Mouse (Mus musculus) liver, adult 2 months (tissue): ENCODE measurements around the gene Otud1. TPM values are rescaled to one million over a fixed set of nuclear protein-coding genes. Genes with fewer than 3 reads are reported as not detected.
A peak's percentile ranks its signal among the peaks of the same experiment; 100 is the strongest.

Source experiments
- DNase-seq: peaks from one replicate; pipeline ENCODE4 v3.0.0-alpha.2; 2011; ENCODE audit warnings: low read depth, low spot score; ENCODE audit errors: extremely low read depth
- H3K27ac ChIP-seq: fragments of 200-500 bp; replicated peaks from 2 replicates; pipeline ENCODE4 v1.5.1; 2012; ENCODE audit warnings: low read depth, mild to moderate bottlenecking, control low read depth, inconsistent platforms, low read length; ENCODE audit not compliant: insufficient read depth
- H3K27me3 ChIP-seq: fragments of 200-500 bp; 2 replicates; pipeline ENCODE4 v1.6.1; 2012; ENCODE audit warnings: mild to moderate bottlenecking, moderate library complexity, low read length, inconsistent platforms; ENCODE audit not compliant: control insufficient read depth, insufficient read depth
- H3K36me3 ChIP-seq: fragments of 200-500 bp; 2 replicates; pipeline ENCODE4 v1.6.1; 2012; ENCODE audit warnings: low read length, inconsistent platforms; ENCODE audit not compliant: control insufficient read depth, insufficient read depth
- H3K4me1 ChIP-seq: fragments of 200-500 bp; 2 replicates; pipeline ENCODE4 v1.6.1; 2011; ENCODE audit warnings: low read length; ENCODE audit not compliant: control insufficient read depth, insufficient read depth
- H3K4me3 ChIP-seq: fragments of 200-500 bp; 2 replicates; pipeline ENCODE4 v1.5.1; 2011; ENCODE audit warnings: low read depth, mild to moderate bottlenecking, control low read depth, low read length, moderate library complexity; ENCODE audit not compliant: insufficient read depth
- H3K79me2 ChIP-seq: fragments of 200-500 bp; 2 replicates; pipeline ENCODE4 v1.6.1; 2012; ENCODE audit warnings: inconsistent platforms, mild to moderate bottlenecking, low read length, moderate library complexity; ENCODE audit not compliant: control insufficient read depth, insufficient read depth
- H3K9ac ChIP-seq: fragments of 200-500 bp; 2 replicates; pipeline ENCODE4 v1.6.1; 2012; ENCODE audit warnings: low read depth, mild to moderate bottlenecking, control low read depth, inconsistent platforms, low read length
- CTCF ChIP-seq: fragments of 200-500 bp; IDR thresholded peaks from 2 replicates; pipeline ENCODE4 v1.5.1; 2011; ENCODE audit warnings: low read depth, low read length, control low read depth
- POLR2A ChIP-seq: fragments of 200-500 bp; IDR thresholded peaks from 2 replicates; pipeline ENCODE4 v1.6.1; 2011; ENCODE audit warnings: low read length, control low read depth; ENCODE audit not compliant: insufficient read depth; ENCODE audit errors: extremely low read depth
- WGBS: fragments of 180-500 bp; shearing (Covaris S2); methylation state at CpG from one replicate; pipeline ENCODE4 v1.1.7; 2018; 5-methylcytosine and 5-hydroxymethylcytosine counted together
- polyA plus RNA-seq: library from polyadenylated mRNA; depleted of rRNA; stranded (reverse); fragments of >200 nt; gene quantifications from 2 replicates; pipeline ENCODE4 v1.2.3, GENCODE M21; 2012
- total RNA-seq: library from RNA; depleted of rRNA; stranded (reverse); fragments of >200 nt; gene quantifications from 2 replicates; pipeline ENCODE4 v1.2.3, GENCODE M21; 2014

Gene Otud1
- total and polyA plus RNA-seq, 2 experiments: 2.7 to 3.0 TPM

DNA sequence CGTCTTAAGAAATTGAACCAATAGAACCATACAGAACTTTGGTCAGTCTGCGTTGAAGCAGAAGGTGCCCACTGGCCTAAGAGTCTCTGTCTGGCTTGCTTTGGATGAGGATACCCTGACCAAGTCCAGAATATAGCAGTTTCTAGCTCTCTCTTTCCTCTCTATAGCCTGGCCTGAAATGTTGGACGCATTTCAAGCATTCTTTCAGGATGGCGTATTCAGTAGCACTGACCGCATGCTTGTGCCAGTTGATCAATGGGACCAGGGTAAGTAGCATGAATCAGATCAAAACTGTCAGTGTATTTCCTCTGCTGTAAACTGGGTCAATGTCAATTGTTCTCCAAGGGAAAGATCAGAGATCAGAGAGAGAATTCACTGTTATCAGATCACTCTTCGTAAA, 6.6 kb downstream of the Otud1 start:
- peak; percentile 88 for DNase-seq
- H3K27me3 ChIP-seq: no peaks in the 10 kb centered on the region
- no peaks in the 10 kb centered on the region for H3K36me3 ChIP-seq
- no peak overlapping the region for H3K4me3 ChIP-seq
- H3K4me1 ChIP-seq: peaks cover 5% of the 10 kb centered on the region
- 42% methylated on average over 6 of the region's 6 CpGs for WGBS
- H3K79me2 ChIP-seq: peaks cover 3% of the 10 kb centered on the region; the same call in 1 of the 2 replicates
- no peak overlapping the region for H3K27ac ChIP-seq
- no peak overlapping the region for H3K9ac ChIP-seq
- no peak for TF ChIP-seq POLR2A
- no peak for TF ChIP-seq CTCF

DNA sequence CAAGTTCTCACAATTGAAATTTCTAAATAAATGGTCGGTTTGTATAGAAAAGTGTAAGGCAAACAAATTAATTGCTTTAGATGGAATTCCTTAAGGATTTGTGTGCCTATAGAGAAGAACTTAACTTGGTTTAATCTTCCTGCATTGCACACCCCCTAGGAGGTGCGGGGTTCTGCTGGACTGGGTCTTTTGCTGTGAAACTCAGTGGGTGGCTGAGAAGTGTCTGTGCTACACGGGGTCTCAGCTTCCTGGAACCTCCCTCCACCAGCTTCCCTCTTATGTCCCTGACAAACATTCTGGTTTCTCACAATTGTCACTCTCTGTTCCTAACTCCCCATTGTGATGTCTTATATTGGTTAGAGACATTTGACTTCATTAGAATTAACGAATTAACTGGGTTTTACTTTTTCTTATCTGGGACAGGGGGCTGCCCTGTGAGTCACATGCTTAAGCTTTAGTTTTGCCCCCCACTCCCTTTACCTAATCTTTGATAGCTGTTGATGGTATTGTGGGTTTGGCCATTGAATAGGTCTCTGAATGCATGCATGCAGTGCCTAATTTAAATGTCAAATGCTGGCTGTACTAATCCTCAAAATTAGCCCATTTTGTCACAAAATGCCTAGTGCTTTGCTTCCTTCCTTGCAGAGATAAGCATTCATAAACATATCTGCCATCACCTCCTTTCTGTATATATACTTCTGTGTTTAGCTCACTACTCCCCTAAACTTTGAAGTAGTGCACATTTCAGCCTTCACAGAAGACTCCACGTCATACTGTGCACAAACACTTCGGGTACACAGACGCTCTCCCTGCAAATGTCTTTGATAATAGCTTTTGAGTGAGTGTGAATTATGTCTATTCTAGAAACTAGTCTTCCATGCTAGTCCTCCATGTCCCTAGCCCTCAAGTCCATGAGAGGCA, 7.3 kb downstream of the Otud1 start:
- Histone ChIP-seq H3K9ac (no peak overlapping the region), H3K27me3 (no peaks in the 10 kb centered on the region), H3K4me3 (no peak overlapping the region), H3K36me3 (no peaks in the 10 kb centered on the region), H3K4me1 (peaks cover 2% of the 10 kb centered on the region), H3K79me2 (no peaks in the 10 kb centered on the region), H3K27ac (no peak overlapping the region)
- DNase-seq: no peak
- no peak for TF ChIP-seq POLR2A
- TF ChIP-seq CTCF: no peak
- WGBS: 69% methylated on average over 7 of the region's 7 CpGs

DNA sequence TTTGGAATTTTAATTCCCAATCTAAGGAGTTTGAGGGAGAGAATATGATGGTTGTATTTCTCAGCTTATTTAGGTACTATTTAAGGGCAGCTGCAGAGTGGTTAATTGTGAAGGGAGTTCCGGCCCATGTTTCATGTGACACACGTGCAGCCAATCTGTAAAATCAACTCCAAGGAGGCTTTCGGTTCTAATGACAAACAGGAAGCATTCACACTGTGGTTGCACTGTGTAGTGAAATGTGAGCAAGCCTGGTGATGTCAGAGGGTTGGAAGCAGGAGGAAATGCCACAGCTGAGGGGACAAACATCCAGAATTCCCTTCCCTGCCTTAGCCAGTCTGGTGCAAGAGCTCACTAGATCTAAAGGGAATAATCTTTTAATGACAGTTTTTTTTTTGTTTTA, 8.3 kb downstream of the Otud1 start:
- peak; percentile 24 for DNase-seq
- H3K4me3 ChIP-seq: no peak overlapping the region

DNA sequence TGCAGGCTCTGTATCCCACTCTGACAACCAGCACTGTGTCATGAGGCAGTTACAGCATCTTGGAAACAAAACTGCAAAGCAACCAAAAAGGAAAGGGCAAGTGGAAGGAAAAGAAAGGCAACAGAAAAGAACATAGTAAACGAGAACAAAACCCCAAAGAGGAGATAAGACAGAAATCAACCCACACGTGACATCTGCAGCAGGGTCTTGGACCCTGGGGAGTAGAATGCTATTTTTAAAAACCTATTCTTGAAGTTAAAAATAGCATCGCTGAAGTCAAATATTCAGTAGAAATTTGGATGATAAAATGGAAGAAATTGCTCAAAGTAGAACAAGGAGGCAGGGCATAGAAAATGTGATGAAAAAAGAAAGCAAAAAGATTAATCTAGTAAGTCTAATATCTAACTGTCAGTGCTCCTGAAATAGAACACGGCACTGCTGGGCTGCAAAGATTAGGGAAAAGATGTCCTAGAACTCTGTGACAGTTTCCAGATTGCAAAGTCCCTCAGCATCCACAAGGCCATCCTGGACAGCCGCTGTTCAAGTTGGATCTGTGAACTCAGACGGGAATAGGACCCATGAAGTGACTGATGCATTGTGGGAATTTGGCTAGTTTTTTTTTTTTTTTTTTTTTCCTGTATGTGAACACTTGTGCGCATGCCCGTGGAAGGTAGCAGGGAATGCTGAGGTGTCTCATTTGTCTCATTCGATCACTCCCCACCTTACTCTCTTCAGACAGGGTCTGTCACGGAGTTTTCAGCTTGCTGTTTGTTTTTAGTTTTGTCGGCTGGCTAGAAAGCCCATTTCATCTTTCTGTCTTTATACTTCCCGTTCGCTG, 13.5 kb downstream of the Otud1 start:
- Histone ChIP-seq H3K4me3 (no peak overlapping the region), H3K9ac (no peak overlapping the region), H3K79me2 (no peaks in the 10 kb centered on the region), H3K27me3 (no peaks in the 10 kb centered on the region), H3K27ac (no peak overlapping the region), H3K36me3 (no peaks in the 10 kb centered on the region), H3K4me1 (no peaks in the 10 kb centered on the region)
- TF ChIP-seq POLR2A (no peak), CTCF (no peak)
- no peak for DNase-seq
- 78% methylated on average over 13 of the region's 13 CpGs for WGBS

More for the DNA sequence above, 8.3 kb downstream of the Otud1 start:
- 61% methylated on average over 3 of the region's 3 CpGs for WGBS
- no peak overlapping the region for H3K27ac ChIP-seq
- no peaks in the 10 kb centered on the region for H3K27me3 ChIP-seq
- no peak overlapping the region for H3K9ac ChIP-seq
- no peaks in the 10 kb centered on the region for H3K36me3 ChIP-seq
- peaks cover 2% of the 10 kb centered on the region for H3K4me1 ChIP-seq
- no peaks in the 10 kb centered on the region for H3K79me2 ChIP-seq
- TF ChIP-seq CTCF (no peak), POLR2A (no peak)

DNA sequence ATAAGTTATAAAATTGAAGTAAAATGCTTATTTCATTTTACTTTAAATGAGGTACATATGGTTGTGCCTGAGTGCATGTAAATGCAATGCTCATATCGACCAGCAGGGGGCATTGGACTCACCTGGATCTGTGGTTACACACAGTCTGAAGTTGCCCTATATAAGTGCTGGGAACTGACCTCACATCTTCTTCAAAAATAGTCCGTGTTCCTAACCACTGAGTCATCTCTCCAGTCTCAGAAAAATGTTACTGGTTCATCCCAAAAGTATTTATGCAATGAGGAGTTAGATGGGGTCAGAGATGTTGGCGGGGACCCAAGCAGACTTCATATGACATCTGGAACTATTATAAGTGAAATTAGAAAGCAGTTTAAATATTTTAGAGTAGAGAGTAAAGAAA, 25.4 kb downstream of the Otud1 start:
- no peak overlapping the region for H3K9ac ChIP-seq
- H3K4me1 ChIP-seq: no peaks in the 10 kb centered on the region
- DNase-seq: peak; percentile 50
- 43% methylated on average over 3 of the region's 3 CpGs for WGBS
- no peaks in the 10 kb centered on the region for H3K27me3 ChIP-seq
- no peaks in the 10 kb centered on the region for H3K79me2 ChIP-seq
- no peak overlapping the region for H3K4me3 ChIP-seq
- no peak for TF ChIP-seq POLR2A
- TF ChIP-seq CTCF: peak; percentile 60
- no peak overlapping the region for H3K27ac ChIP-seq
- no peaks in the 10 kb centered on the region for H3K36me3 ChIP-seq
